Mouse (Mus musculus) testis, adult 2 months (tissue): ENCODE measurements at regions not wholly inside any gene's neighbourhood (a gene's known extent, or its start where the extent isn't known, plus 50 kb on each side); places are given as distances from the start of the nearest gene placed in this dataset.

ENCODE experiments used
- CTCF ChIP-seq: fragments of 200-500 bp; IDR thresholded peaks from 2 replicates; pipeline ENCODE4 v1.5.1; 2012; ENCODE audit warnings: low read depth, mild to moderate bottlenecking, inconsistent platforms, low read length, moderate library complexity; ENCODE audit not compliant: control insufficient read depth, insufficient read depth, insufficient replicate concordance
- POLR2A ChIP-seq: fragments of 200-500 bp; IDR thresholded peaks from 2 replicates; pipeline ENCODE4 v1.6.1; 2012; ENCODE audit warnings: low read depth, mild to moderate bottlenecking, inconsistent platforms, low read length, moderate library complexity; ENCODE audit not compliant: control insufficient read depth

DNA sequence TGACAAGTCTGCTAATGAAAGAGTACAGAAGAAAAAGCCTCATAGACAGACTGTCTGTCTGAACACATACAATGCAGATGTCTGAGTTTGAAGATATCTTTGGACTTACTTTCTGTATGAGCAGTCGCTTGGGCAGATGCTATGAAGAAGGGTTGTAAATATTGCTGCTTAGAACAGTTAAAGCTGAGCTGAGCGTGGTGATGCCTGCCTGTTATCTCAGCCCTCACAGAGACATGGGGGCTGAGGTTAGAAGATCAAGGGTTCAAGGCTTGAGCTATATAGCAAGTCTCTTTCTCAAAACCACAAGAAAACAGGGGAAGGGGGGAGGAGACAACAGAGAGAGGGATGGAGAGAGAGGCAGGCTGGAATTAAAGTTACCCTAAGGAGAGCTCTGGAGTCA lies 234.6 kb upstream of the Satb1 start:
- TF ChIP-seq CTCF = no peak
- TF ChIP-seq POLR2A = no peak
